Mouse (Mus musculus) adrenal gland, postnatal 10 days (tissue): ENCODE results near the gene Gpc6. TPM values are rescaled to one million over a fixed set of nuclear protein-coding genes. Genes with fewer than 3 reads are reported as not detected.

ENCODE experiments used
- DNase-seq: peaks from one replicate; pipeline ENCODE4 v3.0.0; 2021; ENCODE audit warnings: mixed read lengths
- total RNA-seq, 2 experiments: library from RNA; stranded (reverse); gene quantifications; 2 replicates each; pipeline ENCODE4 v1.2.3; 2021

The Gpc6 gene
- total RNA-seq, 2 experiments from 2014 or later: 18.9 to 19.9 TPM

DNA sequence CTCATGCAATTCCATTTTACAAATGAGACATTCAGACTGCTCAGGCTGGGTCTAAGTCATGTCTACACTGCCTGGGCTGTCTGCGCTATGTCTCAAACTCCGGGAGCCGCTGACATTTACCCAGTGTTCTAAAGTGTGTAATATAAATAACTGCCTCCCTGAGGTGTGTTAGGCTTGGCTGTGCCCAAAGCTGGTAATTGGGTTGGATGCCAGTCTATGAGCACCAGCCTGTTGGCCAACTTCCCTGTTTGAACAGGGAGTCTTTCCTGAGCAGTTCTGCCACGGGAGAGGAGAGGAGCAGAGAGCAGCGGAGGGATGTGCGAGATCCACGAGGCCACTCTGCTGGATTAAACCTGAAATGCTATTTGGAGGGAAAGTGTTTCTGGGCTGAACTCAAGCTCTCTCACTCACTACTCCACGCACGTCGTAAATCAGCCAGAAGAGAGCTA, 785.4 kb downstream of the Gpc6 start:
- peak; percentile 13 for DNase-seq

DNA sequence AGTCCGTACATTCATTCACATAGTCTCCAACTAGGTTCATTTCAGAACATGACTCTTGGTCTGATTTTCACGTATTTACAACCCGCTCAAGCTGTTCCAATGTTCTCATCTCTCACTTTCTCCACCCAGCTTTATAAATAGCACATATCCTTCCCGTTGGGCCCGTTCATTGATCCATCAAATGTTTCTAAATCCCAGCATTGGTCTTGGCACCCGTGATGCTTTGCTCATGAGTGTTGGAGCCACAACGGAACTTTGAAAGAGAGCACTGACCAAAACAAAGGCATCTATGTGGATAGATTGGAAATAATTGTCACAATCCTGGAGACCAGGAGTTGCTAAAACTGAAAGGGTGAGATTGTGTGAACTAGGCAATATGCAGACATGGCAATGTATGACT, 787.2 kb downstream of the Gpc6 start:
- no peak for DNase-seq

DNA sequence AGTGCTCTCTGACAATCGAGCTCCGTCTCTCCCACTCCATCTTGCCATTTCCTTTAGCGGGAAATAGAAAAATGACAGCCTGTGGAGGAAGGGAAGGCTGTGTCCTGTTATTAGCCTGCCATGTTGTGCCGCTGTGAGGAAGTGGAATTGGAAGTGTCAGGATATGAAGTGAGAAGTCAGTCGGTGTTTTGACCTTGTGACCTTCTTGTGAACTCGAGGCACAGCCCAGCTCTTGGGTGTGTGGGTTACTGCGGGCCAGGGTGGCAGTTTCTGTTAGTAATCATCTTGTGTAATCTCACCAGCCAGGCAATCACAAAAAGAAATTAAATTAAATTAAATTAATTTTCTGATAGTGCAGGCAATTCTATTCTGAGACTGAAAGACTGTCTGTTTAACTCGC, 789.0 kb downstream of the Gpc6 start:
- no peak for DNase-seq

DNA sequence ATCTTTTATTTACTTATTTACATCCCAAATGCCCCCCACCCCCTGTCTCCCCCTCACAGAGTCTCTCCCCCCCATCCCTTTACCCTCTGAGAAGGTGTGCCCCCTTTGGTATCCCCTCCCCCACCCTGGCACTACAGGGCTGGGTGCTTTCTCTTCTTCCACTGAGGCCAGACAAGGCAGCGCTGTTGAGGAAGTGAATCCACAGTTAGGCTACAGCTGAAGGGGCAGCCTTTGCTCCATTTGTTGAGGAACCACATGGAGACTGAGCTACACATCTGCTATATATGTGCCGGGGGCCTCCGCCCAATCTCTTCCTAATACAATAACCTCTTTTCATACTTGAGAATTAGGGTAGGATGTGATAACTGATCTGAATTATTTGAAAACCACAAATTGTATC, 791.2 kb downstream of the Gpc6 start:
- DNase-seq: no peak

DNA sequence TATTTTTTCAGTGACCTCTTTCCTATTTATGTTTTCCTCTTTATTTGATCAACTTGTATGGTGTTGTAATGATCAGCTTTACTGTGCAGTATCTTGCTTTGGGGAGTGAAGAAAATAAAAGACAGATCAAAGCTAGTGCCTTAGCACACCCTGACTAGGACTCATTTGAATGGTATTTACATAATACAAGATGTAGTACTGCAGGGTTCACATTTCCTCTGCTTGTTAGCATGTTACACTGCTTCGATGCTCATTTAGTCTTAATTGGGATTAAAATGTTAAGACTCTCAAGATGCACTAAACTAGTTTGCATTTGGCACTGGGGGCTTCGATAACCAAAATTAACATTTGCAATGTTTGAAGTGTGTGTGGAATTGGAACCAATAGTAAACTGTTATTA, 803.6 kb downstream of the Gpc6 start:
- DNase-seq: no peak

DNA sequence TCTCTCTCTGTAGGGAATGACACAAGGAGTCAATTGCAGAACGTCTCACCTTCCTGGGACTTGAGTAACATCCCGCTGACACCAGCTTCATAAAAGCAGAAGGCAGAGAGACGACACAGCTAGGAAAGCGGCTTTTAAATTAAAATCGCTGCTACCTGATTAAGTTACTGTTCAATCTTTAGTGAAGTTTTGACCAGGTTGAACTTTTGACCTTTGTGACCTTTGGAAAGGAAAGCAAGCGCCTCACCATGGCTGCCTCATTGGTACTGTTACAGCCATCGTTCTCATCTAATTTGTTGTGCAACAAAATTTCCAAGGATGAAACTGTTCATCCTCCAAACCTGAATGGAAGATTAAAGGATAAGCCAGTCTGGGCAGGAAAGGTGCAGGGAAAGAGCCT, 830.1 kb downstream of the Gpc6 start:
- DNase-seq: no peak

DNA sequence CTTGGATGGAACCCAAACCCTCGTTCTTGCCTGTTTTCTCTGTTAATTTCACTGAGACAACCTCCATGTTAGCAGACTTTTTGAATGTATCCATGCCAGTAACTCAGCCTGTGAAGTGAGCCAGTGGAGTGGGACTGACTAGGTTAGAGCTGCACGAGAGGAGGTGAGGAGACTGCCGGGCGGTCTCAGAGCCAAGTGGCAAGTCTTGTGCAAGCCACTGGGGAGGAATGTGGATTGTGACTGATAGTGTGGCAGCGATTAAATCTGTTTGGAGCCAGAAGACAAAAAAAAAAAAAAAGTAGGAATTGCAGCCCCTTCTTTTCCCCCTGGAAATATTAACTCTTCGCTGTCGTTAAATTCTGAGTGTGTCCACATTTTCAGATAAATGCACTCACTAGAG, 831.4 kb downstream of the Gpc6 start:
- DNase-seq: peak; percentile 41

DNA sequence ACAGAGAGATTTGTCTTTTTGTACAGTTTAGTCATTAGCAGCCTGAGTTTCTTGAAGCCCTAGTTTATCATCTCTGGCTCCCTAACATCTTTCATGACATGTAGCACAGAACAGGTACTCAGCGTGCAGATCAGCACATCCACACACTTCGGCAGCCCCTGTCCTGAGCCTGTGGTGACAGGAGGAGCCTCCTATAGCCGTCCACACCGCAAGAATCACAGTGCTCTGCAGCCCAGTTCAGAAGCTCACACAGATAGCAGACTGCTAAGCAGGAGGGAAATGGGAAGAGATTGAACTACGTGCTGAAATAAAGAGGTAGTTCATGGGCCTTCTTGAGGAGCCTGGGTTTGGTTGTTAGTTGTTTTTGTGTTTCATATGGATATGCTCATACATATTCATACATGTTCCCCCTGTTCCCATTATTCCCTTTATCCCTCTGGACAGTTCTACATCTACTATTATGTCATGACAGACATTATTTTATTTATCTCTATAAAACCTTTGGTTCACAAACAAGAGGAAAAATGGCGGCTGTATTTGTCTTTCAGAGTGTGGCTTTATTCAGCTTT, 832.8 kb downstream of the Gpc6 start:
- DNase-seq: no peak

DNA sequence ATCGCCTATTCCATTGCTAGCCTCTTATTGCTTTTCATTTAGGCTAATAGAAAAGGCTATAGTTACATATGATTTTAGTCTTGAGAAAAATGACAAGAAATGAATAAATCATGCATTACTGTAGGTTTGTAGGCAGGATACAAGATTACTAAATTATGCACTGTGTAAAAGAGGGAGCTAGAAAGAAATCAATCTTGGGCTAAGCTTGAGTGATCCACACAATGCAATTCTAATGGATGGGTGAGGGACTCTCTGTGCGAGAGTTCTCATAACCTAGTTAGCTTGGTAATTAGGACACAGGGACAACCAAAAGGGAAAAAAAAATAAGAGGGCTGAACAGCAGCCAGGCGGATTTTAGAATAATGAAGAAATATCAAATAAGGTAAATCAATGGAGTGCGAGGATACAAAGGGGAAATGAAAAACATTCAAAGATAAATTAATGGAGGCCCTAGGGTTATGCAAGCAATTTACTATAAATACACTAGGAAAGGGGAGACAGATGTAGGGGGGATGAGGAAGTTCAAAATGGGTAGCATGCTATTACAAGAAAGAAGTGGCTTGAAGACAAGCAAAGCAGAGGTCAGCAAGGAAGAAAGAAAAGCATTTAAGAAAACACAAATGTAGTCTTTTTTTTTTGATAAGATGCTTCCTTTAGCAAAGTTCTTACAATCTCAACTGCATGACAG, 835.9 kb downstream of the Gpc6 start:
- DNase-seq: no peak

DNA sequence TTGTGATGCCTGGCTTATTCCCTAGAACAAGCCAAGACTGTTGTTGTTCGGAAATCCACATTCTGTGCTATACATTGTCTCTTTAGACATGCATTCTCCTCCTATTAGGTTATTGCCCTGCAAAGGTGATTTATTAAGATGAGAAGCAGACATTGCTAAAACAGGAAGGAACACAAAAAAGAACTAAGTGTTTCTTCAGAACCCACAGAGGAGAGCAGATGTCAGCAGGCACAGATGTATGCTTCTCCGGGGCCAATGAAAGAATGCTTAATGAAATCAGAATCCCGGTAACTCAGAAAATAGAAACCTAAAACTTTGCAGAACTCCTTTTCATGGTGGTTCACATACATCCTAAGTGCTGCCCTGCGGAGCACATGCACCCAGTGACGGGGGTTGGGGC, 837.8 kb downstream of the Gpc6 start:
- no peak for DNase-seq

DNA sequence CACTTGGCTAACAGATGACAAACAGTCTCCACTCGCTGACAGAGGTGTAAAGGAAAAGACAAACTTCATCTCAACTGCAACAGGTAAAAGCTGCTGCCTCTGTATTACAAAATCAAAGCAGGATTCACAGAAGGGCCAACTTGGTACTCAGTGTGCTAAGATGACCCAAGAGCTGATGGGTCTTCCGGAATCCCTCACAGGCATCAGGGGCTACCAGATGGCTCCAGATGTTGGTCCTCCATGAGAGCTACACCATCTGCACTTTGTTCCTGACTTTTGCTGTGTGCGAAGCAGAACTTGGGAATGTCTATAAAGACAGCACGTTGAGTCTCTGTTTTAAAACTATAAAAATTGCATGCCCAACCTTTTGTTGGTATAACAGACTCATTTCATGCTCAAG, 842.7 kb downstream of the Gpc6 start:
- DNase-seq: no peak

DNA sequence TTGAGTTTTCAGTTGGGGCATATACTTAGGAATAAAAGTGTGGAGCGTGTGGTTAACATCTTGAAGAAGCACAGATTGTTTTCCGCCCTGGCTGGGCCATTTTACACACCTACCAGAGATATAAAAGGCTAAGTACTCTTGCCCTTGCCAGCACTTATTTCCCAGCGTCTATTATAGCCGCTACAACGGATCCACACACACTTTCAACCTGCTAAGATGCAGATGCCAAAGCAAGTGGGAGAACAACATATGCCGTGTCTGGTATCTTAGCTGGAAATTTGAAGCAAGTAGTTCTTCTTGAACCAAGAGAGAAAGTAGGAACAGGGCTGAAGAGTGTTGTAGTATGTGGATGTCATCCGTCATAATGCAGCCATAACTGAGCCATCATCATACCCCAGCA, 843.6 kb downstream of the Gpc6 start:
- no peak for DNase-seq

DNA sequence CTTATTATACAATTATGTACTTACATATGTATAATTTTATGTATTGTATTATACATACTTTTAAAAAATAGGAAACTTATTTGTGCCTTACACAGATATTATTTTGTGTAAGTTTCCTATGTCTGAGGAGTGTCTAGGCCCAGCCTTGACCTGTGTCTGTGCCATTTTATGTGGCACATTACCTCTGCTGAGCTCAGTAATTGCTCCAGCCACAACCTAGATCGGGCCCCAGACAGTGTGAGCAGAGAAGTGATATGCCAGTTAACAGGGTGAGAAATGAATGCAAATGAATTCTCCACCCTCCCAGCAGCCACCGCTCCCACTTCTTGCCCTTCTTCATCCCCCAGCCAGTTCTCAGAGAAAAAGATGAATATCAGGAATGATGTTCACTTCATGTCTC, 848.3 kb downstream of the Gpc6 start:
- DNase-seq: no peak

DNA sequence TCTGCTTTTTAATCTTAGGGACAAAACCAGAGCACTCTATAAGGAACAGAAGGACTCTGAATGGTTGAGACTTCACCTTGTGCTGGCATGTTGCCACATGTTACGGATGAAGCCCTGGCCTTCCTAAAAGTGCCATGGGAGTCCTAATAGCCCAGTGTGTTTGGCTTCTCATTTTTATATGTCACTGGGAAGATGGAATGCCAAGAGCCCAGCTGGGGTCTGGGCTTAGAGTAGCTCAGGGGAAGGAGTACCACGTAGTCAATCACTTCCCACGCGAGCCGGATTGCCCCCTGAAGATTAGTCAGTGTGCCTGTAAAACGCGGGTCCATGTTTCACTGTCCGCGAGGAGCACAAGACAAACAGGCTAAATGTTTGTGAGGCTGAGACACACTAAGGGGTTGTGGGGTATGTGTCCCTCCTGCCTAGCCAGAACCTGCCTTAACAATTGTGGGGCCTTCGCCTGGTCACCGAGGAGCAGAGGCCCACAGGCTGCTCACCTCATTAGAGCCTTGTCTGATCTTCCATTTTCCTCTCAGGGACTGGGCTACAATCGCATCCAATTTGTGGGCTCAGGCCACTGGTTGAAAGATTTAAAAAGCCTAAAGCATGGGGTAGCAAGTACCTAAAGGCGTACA, 852.9 kb downstream of the Gpc6 start:
- no peak for DNase-seq

DNA sequence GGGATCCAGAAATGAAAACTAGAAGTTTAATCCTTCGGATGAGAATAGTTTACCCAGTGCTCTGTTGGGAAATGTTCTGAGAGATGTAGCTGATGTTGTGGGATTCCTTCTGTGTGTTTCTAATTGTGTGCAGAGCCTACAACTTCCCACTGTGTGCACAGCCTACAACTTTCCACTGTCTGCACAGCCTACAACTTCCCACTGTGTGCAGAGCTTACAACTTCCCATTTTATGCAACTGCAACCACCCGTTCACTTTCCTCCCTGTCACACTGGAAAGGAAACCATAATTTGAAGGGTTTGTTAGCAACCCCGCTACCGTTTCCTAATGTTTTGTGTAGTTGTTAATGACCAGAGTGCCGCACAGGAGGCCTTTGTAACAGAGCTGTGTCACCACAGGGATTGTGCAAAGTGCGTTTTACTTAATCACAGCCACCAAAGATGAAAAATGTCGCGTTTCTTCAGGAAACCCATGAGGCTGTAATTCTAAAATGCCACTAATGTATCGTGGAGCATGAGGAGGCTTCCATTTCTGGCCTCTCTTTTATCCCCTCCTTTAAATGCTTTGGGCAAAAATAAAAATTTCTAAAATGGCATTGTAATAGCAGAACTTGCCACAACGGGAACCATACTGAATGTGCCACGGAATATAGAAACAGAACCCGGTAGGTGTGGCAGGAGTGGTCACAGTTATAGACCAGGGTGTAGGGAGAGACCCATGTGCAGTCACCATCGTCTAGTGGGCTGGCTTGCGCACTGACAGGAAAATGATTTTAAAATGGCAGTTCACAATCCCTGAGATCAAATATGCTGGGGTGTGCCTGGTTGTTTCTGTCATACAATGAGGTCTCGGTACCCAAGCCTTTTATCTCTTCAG, 853.7 kb downstream of the Gpc6 start:
- DNase-seq: no peak

DNA sequence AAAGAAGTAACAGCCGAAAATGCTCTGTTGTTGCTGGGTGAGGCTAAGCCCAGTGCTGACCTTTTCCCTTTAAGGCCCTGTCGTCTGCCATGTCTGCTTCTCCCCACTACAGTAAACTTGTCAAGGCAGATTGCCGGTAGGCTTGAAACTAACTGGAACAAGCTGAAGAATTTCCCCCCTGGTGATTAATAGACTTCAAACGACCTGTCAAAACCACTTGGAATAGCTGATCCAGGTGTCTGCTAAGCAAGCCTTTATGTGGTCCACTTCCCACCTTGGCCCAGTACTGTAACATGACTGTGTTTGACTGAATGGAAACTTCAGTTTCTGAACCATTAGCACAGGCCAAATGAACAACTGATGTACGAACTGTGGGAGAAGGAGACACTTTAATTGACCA, 856.6 kb downstream of the Gpc6 start:
- DNase-seq: no peak

DNA sequence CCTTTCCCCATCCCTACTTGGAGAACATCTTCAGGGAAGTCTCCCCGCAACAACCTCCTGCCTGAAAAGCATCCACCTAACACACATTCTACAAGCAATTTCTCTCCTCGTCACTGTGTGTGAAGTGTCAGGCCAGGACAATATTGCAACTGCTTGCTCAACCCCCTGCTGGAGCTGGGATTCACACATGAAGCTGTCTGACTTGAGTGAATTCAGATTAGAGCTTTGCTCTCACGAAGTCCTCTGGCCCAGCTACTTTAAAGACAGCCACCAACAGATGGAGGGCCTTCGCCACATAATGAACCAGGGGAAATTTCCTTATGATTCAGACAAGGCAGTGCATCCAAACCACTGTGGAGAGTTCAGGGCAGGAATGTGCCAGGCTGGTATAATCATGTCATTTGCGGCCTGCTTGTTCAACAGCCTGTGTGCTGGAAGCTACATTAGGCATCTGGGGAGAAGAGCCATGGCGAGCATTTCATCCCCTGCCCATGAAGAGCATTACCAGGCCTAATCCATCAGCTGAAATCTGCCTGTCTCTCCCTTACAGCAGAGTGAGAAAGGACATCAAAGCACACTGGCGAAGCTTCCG, 858.7 kb downstream of the Gpc6 start:
- no peak for DNase-seq

DNA sequence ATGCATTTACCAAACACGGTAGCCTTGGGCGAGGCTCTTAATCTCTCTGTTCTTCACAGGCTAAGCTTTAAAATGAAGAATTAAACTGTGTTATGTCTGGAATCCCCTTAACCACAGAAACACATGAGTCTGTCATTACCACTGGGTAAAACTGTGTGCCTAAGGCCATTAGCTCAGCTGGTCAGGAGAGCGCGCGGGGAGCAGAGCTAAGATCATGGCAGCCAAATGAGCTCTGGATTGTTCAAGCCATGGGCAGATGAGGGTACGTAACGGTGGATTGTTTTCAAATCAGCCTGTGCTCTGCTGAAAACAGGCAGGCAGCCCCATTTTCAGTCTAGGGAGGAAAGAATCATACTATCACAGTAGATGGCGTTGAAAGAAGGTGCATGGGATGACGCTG, 859.8 kb downstream of the Gpc6 start:
- no peak for DNase-seq

DNA sequence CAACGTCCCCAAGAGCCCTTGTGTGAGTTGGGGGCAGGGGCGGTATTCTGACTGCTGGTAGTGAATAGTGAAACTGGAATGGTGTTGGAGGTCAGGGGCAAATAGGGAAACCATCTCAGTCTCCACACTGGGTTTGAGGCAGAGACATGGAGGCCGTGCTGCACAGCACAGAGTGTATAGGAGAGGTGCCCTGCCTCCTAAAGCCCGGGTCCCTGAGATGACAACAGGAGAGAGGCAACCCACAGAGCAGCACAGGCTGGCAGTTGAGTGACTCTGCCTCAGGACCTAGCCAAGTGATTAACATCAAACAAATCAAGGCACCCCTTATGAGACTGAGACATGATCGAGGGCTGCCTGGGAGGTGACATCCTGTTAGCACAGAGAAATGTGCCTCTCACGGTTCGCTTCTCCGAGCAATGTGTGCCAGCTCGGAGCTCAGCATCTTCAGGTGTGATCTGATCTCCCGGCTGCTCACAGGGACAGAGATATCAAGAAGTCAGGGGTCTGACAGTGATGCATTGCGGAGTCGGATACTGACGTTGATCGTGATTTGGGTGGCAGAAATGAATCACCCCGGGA, 860.5 kb downstream of the Gpc6 start:
- DNase-seq: no peak

DNA sequence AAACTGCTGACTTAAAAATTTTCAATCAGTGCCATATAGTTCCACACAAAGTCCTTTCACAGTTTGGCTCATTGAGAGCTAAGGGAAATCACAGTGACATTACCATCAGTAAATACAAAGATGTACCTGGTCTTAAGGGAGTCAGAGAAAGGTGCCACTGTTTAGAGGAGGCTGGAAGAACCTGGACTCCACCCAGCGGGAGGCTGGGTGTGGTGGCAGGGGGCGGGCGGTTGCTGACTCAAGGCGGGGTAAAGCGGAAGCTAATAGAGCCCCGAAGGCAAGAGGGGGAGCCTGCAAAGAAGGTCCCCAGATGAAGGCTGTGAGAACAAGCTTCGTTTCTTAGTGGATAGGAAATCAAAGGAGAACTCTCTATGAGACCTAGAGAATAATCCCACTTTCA, 861.5 kb downstream of the Gpc6 start:
- no peak for DNase-seq

DNA sequence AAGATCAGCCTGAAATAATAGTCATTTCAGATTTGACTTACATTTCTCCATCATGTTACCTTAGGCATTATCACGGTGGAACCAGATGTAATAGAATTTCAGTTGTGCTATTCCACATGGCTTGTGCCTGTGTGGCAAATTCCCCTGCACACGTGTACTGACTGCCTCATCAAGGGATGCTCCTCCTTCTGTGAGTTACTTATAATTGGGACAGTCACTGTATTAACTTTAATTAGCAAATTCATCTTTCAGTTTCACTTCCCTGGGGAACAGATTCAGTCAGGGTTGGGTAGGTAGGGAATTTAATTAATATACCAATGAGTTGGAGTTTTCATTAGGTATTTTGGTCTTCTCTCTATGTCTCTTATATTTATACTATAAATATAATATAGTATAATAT, 869.8 kb downstream of the Gpc6 start:
- no peak for DNase-seq

DNA sequence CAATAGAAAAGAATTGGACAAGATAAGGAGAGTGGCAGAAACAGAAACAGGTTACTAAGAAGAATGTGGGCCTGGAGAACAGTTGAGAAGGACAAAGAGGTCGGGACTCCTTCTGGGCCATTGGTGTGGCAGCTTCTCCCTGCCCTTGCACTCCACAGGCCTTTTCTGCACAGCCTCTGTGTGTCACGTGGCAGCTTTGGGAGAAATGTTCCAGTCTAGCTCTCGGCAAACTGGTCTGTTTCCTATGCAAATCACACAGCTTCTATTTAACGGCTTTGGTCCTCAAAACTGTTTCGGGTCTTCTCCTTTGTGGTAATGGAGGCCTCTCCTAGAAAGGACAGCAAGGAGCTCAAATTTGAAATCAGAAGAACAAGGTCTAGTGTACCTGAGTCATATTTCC, 871.5 kb downstream of the Gpc6 start:
- DNase-seq: no peak
